Mouse (Mus musculus) kidney, postnatal 0 days (tissue): Measurements from ENCODE around the gene Gm16181. TPM values are rescaled to one million over a fixed set of nuclear protein-coding genes. Genes with fewer than 3 reads are reported as not detected.

Experiments used
- ATAC-seq: fragments of 200-750 bp; cut with Nextera tagmentation; replicated peaks from 2 replicates; pipeline ENCODE4 v1.8.0; 2017; ENCODE audit warnings: low read depth, moderate number of reproducible peaks, moderate TSS enrichment, moderate library complexity; ENCODE audit not compliant: low FRiP score
- DNase-seq: peaks from one replicate; pipeline ENCODE4 v3.0.0-alpha.2; 2016; ENCODE audit warnings: low spot score
- H3K27ac ChIP-seq: fragments of 300-500 bp; sonication (generic); 2 replicates; pipeline ENCODE4 v1.5.1; 2014; ENCODE audit warnings: mild to moderate bottlenecking
- H3K27me3 ChIP-seq: fragments of 300-500 bp; sonication (generic); 2 replicates; pipeline ENCODE4 v1.6.1; 2014; ENCODE audit warnings: low read length, mixed read lengths; ENCODE audit not compliant: insufficient read depth
- H3K36me3 ChIP-seq: fragments of 300-500 bp; sonication (generic); 2 replicates; pipeline ENCODE4 v1.6.1; 2014; ENCODE audit warnings: low read length, mixed read lengths; ENCODE audit not compliant: insufficient read depth
- H3K4me1 ChIP-seq: fragments of 300-500 bp; sonication (generic); replicated peaks from 2 replicates; pipeline ENCODE4 v1.6.1; 2014; ENCODE audit warnings: antibody characterized with exemption, low read length, mixed read lengths; ENCODE audit not compliant: insufficient read depth
- H3K4me2 ChIP-seq: fragments of 300-500 bp; sonication (generic); 2 replicates; pipeline ENCODE4 v1.6.1; 2014; ENCODE audit warnings: mild to moderate bottlenecking, low read length, moderate library complexity, mixed read lengths
- H3K4me3 ChIP-seq: fragments of 300-500 bp; sonication (generic); replicated peaks from 2 replicates; pipeline ENCODE4 v1.5.1; 2014; ENCODE audit warnings: low read depth, low read length
- H3K9ac ChIP-seq: fragments of 300-500 bp; sonication (generic); 2 replicates; pipeline ENCODE4 v1.6.1; 2014; ENCODE audit warnings: low read depth, low read length
- H3K9me3 ChIP-seq: fragments of 300-500 bp; sonication (generic); replicated peaks from 2 replicates; pipeline ENCODE4 v1.6.1; 2016; ENCODE audit warnings: low read length, inconsistent platforms, mixed read lengths
- CTCF ChIP-seq: IDR thresholded peaks from 2 replicates; pipeline ENCODE4 v1.5.1; 2016; ENCODE audit warnings: antibody characterized with exemption, low read depth, mild to moderate bottlenecking, moderate library complexity
- WGBS: fragments of 180-500 bp; shearing (Covaris S2); extraction: QIAGEN DNeasy Blood & Tissue Kit; methylation state at CpG from one replicate; pipeline ENCODE4 v1.1.7; 2014; 5-methylcytosine and 5-hydroxymethylcytosine counted together
- polyA plus RNA-seq: library from polyadenylated mRNA; unstranded; fragments of >200 nt; fragmentation: Nextera tagmentation; extraction: Ambion mirVana; gene quantifications from 2 replicates; pipeline ENCODE4 v1.2.1, GENCODE M21; 2015

The Gm16181 gene
- polyA plus RNA-seq, 1 experiment from 2014 or later: 0.25 TPM

DNA sequence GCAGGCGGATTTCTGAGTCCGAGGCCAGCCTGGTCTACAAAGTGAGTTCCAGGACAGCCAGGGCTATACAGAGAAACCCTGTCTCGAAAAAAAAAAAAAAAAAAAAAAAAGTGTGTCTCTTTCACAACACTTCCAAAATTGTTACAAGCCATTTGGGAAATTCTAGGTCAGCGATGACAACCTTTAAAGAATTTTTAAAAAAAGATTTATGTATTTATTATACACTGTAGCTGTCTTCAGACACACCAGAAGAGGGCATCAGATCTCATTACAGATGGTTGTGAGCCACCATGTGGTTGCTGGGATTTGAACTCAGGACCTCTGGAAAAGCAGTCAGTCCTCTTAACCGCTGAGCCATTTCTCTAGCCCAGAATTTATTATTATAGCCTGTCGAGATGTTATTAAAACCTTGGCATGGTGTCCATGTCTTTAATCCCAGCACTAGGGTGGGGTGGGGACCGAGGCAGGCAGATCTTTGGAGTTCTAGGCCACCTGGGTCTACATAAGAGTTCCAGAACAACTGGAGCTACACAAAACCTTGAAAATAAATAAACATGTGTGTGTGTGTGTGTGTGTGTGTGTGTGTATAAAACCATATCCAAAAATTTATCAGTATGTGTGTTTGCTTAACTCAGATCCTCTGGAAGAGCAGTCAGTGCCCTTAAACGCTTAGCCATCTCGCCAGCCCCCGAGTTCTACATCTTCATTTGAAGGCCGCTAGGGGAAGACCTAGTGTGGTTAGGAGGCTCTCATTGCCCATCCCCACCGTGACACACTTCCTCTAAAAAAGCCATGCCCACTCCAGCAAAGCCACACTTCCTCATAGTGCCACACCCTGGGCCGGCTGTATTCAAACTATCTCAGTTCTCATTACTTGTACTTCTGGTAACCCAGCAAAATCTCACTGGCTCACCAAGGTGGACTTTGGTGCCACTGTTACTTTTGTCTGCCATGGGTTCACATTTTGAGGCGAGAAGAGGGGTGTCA lies 38.2 kb downstream of the Gm16181 start:
- no peak for ATAC-seq
- Histone ChIP-seq H3K4me1 (no peaks in the 10 kb centered on the region), H3K9ac (no peak overlapping the region), H3K27ac (no peak overlapping the region), H3K9me3 (no peaks in the 10 kb centered on the region), H3K4me2 (no peak overlapping the region), H3K4me3 (no peak overlapping the region), H3K27me3 (no peaks in the 10 kb centered on the region), H3K36me3 (peaks cover 2% of the 10 kb centered on the region; the same call in 1 of the 2 replicates)
- no peak for DNase-seq
- TF ChIP-seq CTCF: no peak
- 63% methylated on average over 11 of the region's 14 CpGs for WGBS

DNA sequence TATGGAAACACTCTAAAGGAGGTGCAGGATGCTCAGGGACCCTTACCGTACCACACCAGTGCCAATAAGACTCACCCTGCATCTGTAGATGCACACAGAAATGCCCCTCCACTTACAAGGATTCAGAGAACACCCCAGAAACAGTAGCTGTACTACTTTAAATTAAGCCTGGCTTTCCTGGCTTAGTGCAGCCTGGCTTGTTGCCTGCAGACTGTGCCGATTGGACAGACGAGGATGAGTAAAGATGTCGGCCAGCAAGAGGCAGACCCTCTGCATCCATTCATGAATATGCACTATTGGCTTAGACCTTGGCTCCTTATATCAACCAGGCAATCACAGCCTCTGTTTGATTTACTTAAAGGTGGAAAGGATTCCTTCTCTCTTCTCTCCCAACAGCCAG lies 39.0 kb downstream of the Gm16181 start:
- Histone ChIP-seq H3K4me1 (no peaks in the 10 kb centered on the region), H3K36me3 (no peaks in the 10 kb centered on the region), H3K9me3 (no peaks in the 10 kb centered on the region), H3K4me3 (no peak overlapping the region), H3K9ac (no peak overlapping the region), H3K27ac (no peak overlapping the region), H3K27me3 (no peaks in the 10 kb centered on the region), H3K4me2 (no peak overlapping the region)
- TF ChIP-seq CTCF: no peak
- ATAC-seq (no peak), DNase-seq (no peak)
- WGBS: 79% methylated on average over 4 of the region's 4 CpGs

DNA sequence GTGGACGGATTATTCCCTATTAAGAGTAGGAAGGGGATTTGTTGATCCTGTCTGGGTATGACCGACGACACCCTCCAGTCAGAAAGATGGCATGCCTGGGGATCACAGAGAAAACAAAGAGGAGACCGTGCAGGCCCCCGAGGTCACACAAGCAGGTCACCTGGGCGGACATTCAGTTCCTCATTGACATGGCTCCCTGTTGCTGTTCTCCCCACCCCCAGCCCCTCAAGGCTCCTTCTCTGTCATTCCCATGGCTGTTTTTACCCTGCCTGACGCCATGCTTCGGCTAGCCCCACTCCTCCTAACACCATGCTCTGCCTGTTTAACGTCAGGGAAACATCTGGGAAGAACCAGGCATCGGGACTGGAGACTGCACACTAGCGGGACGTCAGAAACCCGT lies 41.0 kb downstream of the Gm16181 start:
- no peak overlapping the region for H3K9ac ChIP-seq
- no peak overlapping the region for H3K27ac ChIP-seq
- H3K4me1 ChIP-seq: no peaks in the 10 kb centered on the region
- H3K4me3 ChIP-seq: no peak overlapping the region
- no peaks in the 10 kb centered on the region for H3K36me3 ChIP-seq
- TF ChIP-seq CTCF: no peak
- H3K4me2 ChIP-seq: no peak overlapping the region
- ATAC-seq (no peak), DNase-seq (no peak)
- no peaks in the 10 kb centered on the region for H3K27me3 ChIP-seq
- no peaks in the 10 kb centered on the region for H3K9me3 ChIP-seq
- 73% methylated on average over 13 of the region's 13 CpGs for WGBS

DNA sequence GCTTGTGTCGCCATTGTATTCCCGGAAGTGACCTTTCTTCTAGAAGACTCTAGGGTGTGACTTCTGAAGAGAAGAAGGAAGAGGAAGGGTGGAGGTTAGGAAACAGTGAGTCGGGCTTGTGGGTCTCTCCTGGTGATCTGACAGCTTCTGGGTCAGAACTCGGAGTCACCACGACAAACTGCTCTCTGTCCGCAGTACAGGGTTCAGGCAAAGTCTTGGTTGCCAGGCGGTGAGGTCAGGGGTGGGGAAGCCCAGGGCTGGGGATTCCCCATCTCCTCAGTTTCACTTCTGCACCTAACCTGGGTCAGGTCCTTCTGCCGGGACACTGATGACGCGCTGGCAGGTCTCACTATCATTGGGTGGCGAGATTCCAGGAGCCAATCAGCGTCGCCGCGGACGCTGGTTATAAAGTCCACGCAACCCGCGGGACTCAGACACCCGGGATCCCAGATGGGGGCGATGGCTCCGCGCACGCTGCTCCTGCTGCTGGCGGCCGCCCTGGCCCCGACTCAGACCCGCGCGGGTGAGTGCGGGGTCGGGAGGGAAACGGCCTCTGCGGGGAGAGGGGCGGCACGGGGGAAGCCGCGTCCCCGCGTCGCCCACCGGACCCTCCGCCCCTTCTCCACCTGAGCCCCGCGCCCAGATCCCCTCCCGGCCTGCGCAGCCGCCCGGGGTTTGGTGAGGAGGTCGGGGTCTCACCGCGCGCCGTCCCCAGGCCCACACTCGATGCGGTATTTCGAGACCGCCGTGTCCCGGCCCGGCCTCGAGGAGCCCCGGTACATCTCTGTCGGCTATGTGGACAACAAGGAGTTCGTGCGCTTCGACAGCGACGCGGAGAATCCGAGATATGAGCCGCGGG lies 42.3 kb downstream of the Gm16181 start, which contains the start of gene H2-D1:
H2-D1 (plus strand) TSS at position 67 of the 859 bp plus-strand sequence.
- 2% methylated on average over 73 of the region's 73 CpGs for WGBS
- no peaks in the 10 kb centered on the region for H3K4me1 ChIP-seq
- H3K9me3 ChIP-seq: no peaks in the 10 kb centered on the region
- peak within 1 kb of the TSS; percentile 69 for H3K9ac ChIP-seq
- peak within 1 kb of the TSS; percentile 99 for H3K4me2 ChIP-seq
- TF ChIP-seq CTCF: no peak
- no peaks in the 10 kb centered on the region for H3K27me3 ChIP-seq
- H3K27ac ChIP-seq: no peak within 1 kb of the TSS
- peak; percentile 85 for ATAC-seq
- H3K36me3 ChIP-seq: no peaks in the 10 kb centered on the region
- peak within 1 kb of the TSS; percentile 66 for H3K4me3 ChIP-seq
- peak; percentile 83 for DNase-seq

DNA sequence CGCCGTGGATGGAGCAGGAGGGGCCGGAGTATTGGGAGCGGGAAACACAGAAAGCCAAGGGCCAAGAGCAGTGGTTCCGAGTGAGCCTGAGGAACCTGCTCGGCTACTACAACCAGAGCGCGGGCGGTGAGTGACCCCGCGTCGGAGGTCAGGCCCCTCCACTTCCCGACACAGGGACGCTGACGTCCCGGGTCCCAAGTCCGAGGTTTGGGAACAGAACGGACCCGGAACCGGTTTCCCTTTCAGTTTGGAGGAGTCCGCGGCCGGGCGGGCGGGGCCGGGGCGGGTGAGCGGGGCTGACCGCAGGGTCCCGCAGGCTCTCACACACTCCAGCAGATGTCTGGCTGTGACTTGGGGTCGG lies 42.9 kb downstream of the Gm16181 start:
- H3K4me1 ChIP-seq: no peaks in the 10 kb centered on the region
- TF ChIP-seq CTCF: no peak
- no peaks in the 10 kb centered on the region for H3K36me3 ChIP-seq
- peak overlapping the region; percentile 99 for H3K4me2 ChIP-seq
- H3K27ac ChIP-seq: no peak overlapping the region
- WGBS: 3% methylated on average over 31 of the region's 31 CpGs
- H3K9me3 ChIP-seq: no peaks in the 10 kb centered on the region
- H3K27me3 ChIP-seq: no peaks in the 10 kb centered on the region
- peak overlapping the region; percentile 69 for H3K9ac ChIP-seq
- peak overlapping the region; percentile 66 for H3K4me3 ChIP-seq
- ATAC-seq (peak; percentile 18; the same call in 1 of the 2 replicates), DNase-seq (no peak)

DNA sequence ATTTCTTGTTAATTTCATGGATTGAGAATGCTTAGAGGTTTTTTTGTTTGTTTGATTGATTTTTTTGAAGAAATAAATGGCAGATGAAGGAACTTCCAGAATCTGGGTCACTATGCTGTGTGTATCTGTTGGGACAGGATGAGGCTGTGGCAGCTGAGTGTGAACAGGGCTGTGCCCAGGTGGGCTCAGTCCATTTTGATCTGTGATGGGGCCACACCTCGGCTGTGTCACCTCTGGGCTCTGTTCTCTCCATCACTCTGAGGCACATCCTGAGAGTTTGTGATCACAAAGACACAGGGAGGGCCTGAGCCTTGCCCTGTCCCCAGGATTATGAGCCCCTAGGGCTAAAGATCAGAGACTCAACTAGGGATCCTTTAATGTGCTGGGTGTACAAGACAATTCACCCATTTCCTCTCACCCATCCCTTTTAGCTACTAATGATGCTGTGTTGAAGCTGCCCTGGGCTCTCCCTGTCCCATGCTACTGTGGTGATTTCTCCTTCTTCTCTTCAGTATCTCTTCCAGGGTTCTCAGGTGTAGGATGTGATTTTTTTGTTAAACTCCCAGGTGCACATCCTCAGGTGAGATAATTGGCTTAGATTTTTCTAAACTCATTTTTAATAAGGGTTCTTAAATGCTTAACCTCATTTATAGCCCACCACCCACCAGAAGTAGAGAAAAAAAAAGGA lies 46.9 kb downstream of the Gm16181 start:
- Histone ChIP-seq H3K27me3 (no peaks in the 10 kb centered on the region), H3K9ac (no peak overlapping the region), H3K27ac (no peak overlapping the region), H3K4me2 (no peak overlapping the region), H3K4me1 (no peaks in the 10 kb centered on the region), H3K4me3 (no peak overlapping the region), H3K9me3 (no peaks in the 10 kb centered on the region), H3K36me3 (no peaks in the 10 kb centered on the region)
- 69% methylated on average over 1 of the region's 1 CpGs for WGBS
- no peak for TF ChIP-seq CTCF
- ATAC-seq (no peak), DNase-seq (no peak)
